Mouse (Mus musculus) T-helper 1 cell (primary cell): ENCODE data around the gene Vasp.

Experiments
- in situ Hi-C: fragments of 300-600 bp; cut with MboI, MseI; formaldehyde crosslinking; loops from one replicate; pipeline ENCODE4 v1.15.1; 2025; ENCODE audit warnings: high pct_unique_total_duplicates

The Vasp gene

GRCm38 (mm10) chr7:19276253-19276652 lies 4.6 kb upstream of the Vasp start:
- in situ Hi-C loops = no loop called here

DNA sequence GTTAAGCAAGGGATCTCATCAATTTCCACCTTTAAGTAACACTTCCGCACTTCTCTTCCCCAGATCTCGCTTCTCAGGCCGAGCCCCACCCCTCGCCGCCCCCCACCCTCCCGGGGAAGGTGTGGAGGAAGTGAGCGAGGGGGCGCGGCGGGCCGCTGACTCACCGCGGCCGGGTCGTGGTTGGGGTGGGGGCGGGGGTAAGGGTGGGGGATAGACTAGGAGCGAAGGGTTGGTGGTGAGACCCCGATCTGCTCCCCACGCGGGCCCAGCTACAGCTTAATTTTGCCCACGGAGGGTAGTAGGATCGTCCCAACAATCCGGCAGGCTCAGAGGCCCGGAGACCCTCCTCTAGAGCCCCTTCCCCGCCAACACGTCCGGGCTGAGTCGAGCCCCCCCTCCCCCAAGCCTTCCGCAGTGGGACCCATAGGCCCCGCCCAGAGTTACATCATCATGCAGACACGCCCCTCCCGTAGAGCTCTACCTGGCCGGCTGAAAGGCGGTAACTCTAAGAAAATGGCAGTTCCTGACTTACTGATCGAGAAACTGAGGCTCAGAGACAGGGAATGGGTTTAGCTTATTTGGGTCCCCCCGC lies 652 bp upstream of the Vasp start:
- in situ Hi-C loops = no loop called here

GRCm38 (mm10) chr7:19270509-19271237 lies 944 bp downstream of the Vasp start:
- in situ Hi-C loops = no loop called here

DNA sequence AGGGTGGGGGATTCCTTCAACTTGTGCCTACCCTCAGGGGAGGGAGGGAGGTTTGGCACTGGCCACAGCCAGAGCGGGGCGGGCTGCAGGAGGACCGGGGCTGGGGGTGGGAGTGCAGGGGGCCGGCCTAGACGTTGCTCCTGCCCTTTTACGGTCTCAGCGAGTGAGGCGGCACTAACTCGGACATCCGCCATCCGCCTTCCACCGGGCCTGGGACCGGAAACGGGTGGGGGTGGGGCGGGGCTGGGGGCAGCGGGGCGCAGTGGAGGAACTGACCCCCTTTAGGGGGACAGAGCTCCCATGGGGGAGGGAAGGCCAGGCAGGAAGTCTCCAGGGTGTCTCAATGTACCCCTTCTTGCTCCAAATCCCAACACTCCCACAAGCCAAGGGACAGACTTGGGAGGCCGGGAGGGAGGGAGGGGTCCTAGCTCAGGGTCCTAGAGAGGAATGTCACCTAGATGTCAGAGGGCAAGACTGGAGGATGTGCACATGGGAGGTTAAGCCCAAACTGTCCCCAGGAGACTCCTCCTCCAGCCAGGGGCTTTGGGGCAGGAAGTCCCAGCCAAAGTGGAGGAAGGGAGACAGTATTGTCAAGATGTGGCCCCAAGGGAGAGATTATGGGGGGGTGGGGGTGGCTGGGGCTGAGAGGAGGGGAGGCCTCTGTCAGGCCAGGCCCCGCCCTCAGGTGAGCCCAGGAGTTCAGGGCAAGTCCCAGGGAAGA lies 1.7 kb downstream of the Vasp start:
- in situ Hi-C loops = no loop called here

DNA sequence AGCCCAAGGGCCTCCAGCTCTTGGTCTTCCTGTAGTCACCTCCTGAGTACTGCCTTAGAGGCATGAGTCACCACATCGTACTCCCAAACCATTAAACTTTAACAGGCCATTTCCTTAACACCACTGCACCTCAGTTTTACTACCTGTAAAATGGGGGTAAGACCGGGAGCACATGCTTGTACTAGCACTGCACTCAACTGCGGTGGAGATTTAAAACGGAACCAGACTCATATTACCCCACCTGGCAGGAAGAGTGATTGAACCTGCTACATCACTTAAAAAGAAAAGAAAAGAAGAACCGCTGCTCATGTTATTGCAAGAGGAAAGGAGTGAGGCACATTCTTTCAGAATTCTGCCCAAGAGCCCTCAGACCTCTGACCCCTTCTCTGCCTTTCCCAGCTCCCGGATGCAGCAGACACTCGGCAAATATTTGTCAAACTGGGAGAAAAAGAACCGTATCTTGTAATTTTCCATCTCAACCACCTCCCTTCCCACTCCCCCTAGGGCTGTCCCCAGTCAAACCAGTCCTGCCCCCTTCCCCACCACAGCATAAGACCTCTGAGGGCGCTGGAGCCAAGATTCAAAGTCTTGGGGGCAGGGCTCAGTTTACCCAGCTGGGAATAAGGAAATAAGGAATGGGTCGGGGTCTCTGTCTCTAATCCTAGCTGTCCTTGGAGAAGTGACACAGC lies 2.5 kb downstream of the Vasp start:
- in situ Hi-C loops = no loop called here

DNA sequence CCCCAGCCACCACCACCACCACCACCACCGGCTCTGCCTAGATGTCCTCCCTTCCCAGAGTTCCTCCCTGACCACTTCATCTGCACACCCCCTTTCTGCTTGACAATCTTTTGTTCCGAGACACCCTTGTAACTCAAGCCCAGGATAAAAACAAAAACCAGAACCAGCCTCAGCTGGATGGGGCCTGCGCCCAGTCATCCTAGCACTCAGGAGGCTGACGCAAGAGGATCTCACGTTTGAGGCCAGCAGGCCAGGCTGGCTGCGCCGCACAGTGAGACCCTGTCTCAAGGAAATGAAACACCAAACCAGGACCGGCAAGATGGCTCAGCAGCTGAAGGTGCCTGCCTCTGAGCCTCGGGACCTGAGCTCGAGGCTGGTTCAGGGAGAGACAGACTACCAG lies 4.6 kb downstream of the Vasp start:
- in situ Hi-C loops = no loop called here

DNA sequence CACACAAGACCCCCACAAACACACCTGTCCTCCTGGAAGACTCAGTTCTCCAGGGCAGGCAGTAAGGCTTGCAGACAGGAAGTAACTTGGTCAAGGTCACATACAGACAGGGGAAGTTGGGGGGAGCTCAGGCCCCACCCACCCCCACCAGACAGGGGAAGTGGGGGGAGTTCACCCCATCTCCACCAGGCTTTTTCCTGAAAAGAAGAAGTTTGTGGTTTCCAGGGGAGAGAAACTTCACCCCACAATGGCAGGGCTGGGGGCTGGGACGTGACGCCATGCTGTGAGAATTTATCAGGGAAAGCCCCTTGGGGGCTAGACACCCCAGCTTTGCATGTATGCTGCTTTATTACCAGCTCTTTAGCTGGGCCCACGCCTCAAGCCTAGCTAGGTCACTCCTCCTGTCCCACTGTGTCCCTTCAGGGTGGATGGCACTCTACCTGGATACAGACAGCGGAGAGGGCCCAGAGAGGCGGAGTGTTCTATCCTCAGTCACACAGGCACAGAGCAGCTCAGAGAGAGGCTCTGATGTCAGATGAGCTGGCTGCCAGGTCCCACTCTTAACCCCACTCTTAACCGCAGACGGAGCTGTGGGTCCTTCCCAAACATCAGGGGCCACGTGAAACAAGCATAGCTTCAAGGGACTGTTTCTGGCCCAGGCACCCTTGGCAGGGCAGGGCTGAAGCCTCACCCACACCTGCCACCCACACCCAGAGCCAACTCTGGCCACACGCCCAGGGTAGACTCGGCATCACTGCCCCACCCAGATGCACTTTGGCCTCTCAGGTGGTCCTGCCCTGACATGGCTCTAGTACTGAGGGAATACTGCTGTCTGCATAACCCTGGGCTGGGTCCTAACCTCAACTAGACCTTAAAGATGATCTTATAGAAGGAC lies 5.4 kb downstream of the Vasp start:
- in situ Hi-C loops = no loop called here

DNA sequence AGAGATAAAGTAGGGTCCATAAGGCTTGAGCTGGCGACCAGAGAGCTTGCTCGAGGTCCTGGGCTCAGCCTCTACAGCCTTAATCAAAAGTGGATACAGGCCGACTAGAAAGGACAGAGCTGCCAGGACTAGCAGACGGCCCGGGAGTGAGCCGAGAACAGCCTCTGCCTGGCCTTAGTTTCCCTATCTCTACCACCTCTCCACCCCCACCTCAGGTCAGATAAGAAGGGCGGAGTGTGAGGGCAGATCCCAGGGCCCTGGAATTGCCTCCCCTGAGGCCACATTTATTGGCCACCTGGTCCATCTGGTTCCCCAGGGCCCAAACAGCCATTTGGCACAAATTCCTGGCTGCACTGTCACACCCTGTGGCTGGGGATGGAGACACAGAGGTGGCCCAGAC lies 6.5 kb downstream of the Vasp start:
- in situ Hi-C loops = no loop called here

GRCm38 (mm10) chr7:19258336-19258735 lies 13.3 kb downstream of the Vasp start:
- in situ Hi-C loops = no loop called here

DNA sequence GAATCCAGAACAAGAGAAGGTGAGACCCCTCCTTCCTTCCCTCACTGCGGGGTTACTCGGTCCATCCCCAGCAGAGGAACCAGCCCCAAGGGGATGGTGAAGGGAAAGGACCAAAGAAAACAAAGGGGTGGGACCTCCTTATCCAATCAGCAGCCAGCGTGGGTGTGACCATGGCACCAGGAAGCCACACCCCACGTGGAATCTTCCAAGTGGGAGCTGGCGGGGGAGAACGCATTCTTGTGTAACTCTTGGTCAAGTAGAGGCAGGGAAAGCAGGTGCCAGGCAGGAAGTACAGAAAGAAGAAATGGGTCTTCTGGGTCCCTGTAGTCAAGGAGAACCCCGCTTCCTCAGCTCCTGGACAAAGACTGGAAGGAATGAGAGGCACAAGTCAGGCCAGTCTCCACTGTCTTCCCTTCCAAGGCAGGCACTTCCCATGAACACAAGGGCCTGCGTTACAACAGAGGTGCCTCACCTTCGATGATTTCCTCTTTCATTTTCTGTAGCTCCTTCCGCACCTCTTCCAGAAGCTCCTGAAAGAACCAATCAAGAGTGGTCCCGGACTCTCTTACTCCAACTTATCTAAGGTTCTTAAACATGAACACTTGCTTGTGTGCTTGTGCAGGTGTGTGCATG lies 14.1 kb downstream of the Vasp start:
- in situ Hi-C loops = no loop called here

GRCm38 (mm10) chr7:19256567-19256966 lies 15.1 kb downstream of the Vasp start:
- in situ Hi-C loops = no loop called here

DNA sequence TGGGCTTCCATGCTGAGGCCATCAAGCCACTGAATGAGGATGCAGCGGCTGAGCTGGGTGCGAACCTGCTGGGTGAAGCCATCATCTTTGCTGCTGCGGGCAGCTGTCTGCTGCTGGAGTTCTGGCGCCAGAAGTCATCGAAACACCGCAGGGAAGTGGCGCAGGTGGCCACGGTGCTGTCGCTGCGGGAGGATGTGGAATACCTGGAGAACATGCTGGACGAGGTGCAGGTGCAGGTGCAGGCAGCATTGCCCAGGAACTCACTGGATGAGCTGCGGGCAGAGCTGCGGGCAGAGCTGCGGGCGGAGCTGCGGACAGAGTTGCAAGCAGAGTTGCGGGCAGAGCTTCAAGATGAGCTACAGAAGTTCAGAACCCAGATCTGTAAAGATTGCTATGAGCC lies 16.2 kb downstream of the Vasp start:
- in situ Hi-C loops = no loop called here

DNA sequence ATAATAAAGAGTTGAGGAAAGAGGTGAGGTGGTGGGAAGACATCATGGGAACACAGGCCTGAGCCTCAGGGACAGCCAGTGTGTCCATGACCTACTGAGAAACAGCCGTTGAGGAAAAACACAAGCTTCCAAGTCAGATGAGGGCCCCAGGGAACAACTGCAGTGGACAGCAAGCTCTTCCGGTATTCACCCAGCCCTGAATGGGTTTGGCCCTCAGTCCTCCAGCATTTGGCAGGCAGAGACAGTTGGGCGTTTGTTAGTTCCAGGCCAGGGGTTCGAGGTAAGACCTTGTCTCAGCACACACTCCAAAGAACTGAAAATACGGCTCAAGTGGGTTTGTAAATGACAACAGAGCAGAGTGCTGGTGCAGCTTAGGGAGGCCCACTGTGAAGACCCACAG lies 18.2 kb downstream of the Vasp start:
- in situ Hi-C loops = no loop called here

GRCm38 (mm10) chr7:19252078-19252477 lies 19.5 kb downstream of the Vasp start:
- in situ Hi-C loops = no loop called here

GRCm38 (mm10) chr7:19247511-19247910 lies 24.1 kb downstream of the Vasp start:
- in situ Hi-C loops = no loop called here

DNA sequence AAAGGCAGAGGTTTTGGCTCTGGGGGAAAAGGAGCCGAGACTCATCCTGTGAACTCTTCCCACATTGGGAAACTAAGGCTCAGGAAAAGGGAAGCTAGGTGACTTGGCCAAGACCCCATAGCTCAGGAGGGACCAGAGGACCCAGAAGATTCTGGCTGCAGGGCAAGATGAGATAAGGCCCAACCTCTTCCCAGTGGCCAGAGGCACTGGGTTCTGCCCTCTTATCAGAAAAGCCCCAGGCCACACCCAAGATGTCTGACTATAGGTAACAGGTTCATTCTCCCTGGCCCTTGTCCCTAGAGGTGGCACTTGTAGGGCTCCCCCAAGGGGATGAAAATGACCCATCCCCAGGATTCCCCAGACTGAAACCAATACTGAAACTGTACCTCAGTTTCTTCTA lies 24.8 kb downstream of the Vasp start:
- in situ Hi-C loops = no loop called here

- in situ Hi-C loops = no loop called here
Observed at GRCm38 (mm10) chr7:19245083-19245482, 26.5 kb downstream of the Vasp start.

GRCm38 (mm10) chr7:19243858-19244257 lies 27.8 kb downstream of the Vasp start:
- in situ Hi-C loops = no loop called here

DNA sequence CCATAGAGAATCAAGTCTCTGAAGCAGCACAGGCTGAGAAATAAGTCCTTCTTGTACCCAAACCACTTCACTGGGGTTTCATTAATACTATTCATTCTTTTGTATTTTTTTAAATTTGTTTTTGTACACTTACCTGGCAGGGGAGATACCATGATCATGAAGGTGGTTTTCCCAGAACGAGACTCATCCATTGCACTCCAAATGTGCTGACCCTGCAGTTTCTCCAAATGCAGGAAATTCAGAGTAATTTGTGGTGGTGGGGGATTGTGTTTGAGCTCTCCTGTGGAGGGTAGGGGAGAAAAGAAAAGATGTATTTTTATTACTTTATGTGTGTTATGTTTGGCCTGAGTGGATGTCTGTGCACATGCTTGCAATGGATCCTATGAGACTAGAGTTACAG lies 29.6 kb downstream of the Vasp start:
- in situ Hi-C loops = no loop called here

- in situ Hi-C loops = no loop called here
Observed at GRCm38 (mm10) chr7:19240905-19241463, 30.6 kb downstream of the Vasp start.

- in situ Hi-C loops = no loop called here
Observed at GRCm38 (mm10) chr7:19239986-19240385, 31.6 kb downstream of the Vasp start.
